Mouse (Mus musculus) spleen, adult 2 months (tissue): ENCODE measurements around the gene BC061212. TPM values are rescaled to one million over a fixed set of nuclear protein-coding genes. Genes with fewer than 3 reads are reported as not detected.
"Not testable (repeated sequence)": the region's sequence is repeated elsewhere in the genome, so short reads cannot be mapped to it uniquely, and the experiment has no call there.

Experiments
- DNase-seq, 2 experiments: peaks; one replicate each; pipeline versions ENCODE4 v3.0.0 to v3.0.0-alpha.2; 2012 to 2021; ENCODE audit warnings: low spot score in 2 of 2, low read depth in 1 of 2
- H3K27ac ChIP-seq: fragments of 200-500 bp; 2 replicates; pipeline ENCODE4 v1.5.1; 2012; ENCODE audit warnings: low read length, inconsistent platforms; ENCODE audit not compliant: insufficient read depth
- H3K27me3 ChIP-seq: fragments of 200-500 bp; 2 replicates; pipeline ENCODE4 v1.6.1; 2012; ENCODE audit warnings: mild to moderate bottlenecking, moderate library complexity, low read length, inconsistent platforms; ENCODE audit not compliant: control insufficient read depth, insufficient read depth
- H3K36me3 ChIP-seq: fragments of 200-500 bp; 2 replicates; pipeline ENCODE4 v1.6.1; 2012; ENCODE audit warnings: mild to moderate bottlenecking, low read length, inconsistent platforms; ENCODE audit not compliant: control insufficient read depth, insufficient read depth
- H3K4me1 ChIP-seq: fragments of 200-500 bp; 2 replicates; pipeline ENCODE4 v1.6.1; 2011; ENCODE audit warnings: inconsistent platforms; ENCODE audit not compliant: control insufficient read depth, insufficient read depth, insufficient read length
- H3K4me3 ChIP-seq: fragments of 200-500 bp; 2 replicates; pipeline ENCODE4 v1.5.1; 2011; ENCODE audit warnings: mild to moderate bottlenecking, inconsistent platforms; ENCODE audit not compliant: insufficient read depth, insufficient read length; ENCODE audit errors: extremely low read depth
- WGBS: fragments of 180-500 bp; shearing (Covaris S2); methylation state at CpG from one replicate; pipeline ENCODE4 v1.1.7; 2018; 5-methylcytosine and 5-hydroxymethylcytosine counted together
- polyA plus RNA-seq: library from polyadenylated mRNA; depleted of rRNA; stranded (reverse); fragments of >200 nt; gene quantifications from 2 replicates; pipeline ENCODE4 v1.2.3, GENCODE M21; 2012; rRNA removed

BC061212 gene
- polyA plus RNA-seq = not detected in 2 replicates

- DNase-seq, H3K36me3 ChIP-seq, H3K4me1 ChIP-seq, H3K27me3 ChIP-seq, H3K27ac ChIP-seq, H3K4me3 ChIP-seq: not testable (repeated sequence)
- WGBS = no CpG with 5 or more reads among the region's 1 CpGs
Measured at GRCm38 (mm10) chr5:94070445-94070844, at the start of gene BC061212. Gene BC061212, minus strand, starts transcription at chr5:94070545.

- DNase-seq, H3K4me1 ChIP-seq, H3K4me3 ChIP-seq, H3K27me3 ChIP-seq, H3K36me3 ChIP-seq, H3K27ac ChIP-seq: not testable (repeated sequence)
- WGBS = no CpG with 5 or more reads among the region's 3 CpGs
Measured at GRCm38 (mm10) chr5:94076085-94076484, 5.7 kb upstream of the BC061212 start, which contains the start of gene Gm6351. Gene Gm6351, plus strand, starts transcription at chr5:94076385.

Other genes with a start within 250 kb of the BC061212 start
- not detected in 2 replicates for gene Gm7792, start 226.8 kb downstream of the BC061212 start, polyA plus RNA-seq
- gene Gm16429, start 141.5 kb downstream of the BC061212 start, polyA plus RNA-seq = not detected in 2 replicates
- gene Gm6351, start 5.8 kb upstream of the BC061212 start, polyA plus RNA-seq = not detected in 2 replicates
- gene Gm3106, start 147.5 kb upstream of the BC061212 start, polyA plus RNA-seq = not detected in 2 replicates
- not detected in 2 replicates for gene A430089I19Rik, start 236.3 kb upstream of the BC061212 start, polyA plus RNA-seq
- gene Gm6502, start 243.9 kb upstream of the BC061212 start, polyA plus RNA-seq = not detected in 2 replicates